Mouse (Mus musculus) lung, adult 2 months (tissue): ENCODE measurements around the gene Acvr2b.

ENCODE experiments used
- CTCF ChIP-seq: fragments of 200-500 bp; IDR thresholded peaks from 2 replicates; pipeline ENCODE4 v1.5.1; 2011; ENCODE audit warnings: mild to moderate bottlenecking, low read length, control low read depth; ENCODE audit not compliant: insufficient read depth
- POLR2A ChIP-seq: fragments of 200-500 bp; IDR thresholded peaks from 2 replicates; pipeline ENCODE4 v1.6.1; 2011; ENCODE audit warnings: low read depth, mild to moderate bottlenecking, control low read depth, low read length, borderline replicate concordance; ENCODE audit errors: extremely low read depth

- TF ChIP-seq CTCF = no peak
- no peak for TF ChIP-seq POLR2A
Measured at GRCm38 (mm10) chr9:119472412-119472918, 70.5 kb downstream of the Acvr2b start.
